Mouse (Mus musculus) lung, postnatal 0 days (tissue): ENCODE measurements at regions not wholly inside any gene's neighbourhood (a gene's known extent, or its start where the extent isn't known, plus 50 kb on each side); places are given as distances from the start of the nearest gene placed in this dataset.

Experiments used
- CTCF ChIP-seq: IDR thresholded peaks from 2 replicates; pipeline ENCODE4 v1.5.1; 2016; ENCODE audit warnings: antibody characterized with exemption, mild to moderate bottlenecking
- EP300 ChIP-seq: IDR thresholded peaks from 2 replicates; pipeline ENCODE4 v1.6.1; 2016; ENCODE audit warnings: antibody characterized with exemption, mild to moderate bottlenecking, control low read depth

DNA sequence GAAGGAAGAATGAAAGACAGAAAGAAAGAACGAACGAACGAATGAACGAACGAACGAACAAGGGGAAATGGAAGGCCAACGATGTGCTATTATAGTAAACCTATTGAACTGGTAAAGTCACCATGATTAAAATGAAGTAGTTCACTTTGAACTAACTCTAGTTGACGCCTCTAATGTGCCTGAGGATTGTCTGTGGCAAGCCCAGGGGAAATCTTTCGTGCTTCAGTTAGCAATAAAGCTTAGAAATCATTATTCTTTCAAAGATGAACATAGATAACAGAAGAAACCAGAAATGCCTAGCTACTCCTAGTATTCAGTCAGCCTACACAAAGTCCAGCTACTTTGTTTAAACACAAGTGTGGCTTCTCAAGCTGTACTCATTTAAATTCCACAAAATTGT lies 515.9 kb upstream of the Tenm3 start:
- no peak for TF ChIP-seq EP300
- no peak for TF ChIP-seq CTCF
